Mouse (Mus musculus) ES-Bruce4 (cell line): Measurements from ENCODE around the gene Glg1.

Experiments used
- CTCF ChIP-seq: IDR thresholded peaks from one replicate; pipeline ENCODE4 v1.8.1; 2011; ENCODE audit warnings: low read depth, low read length
- POLR2A ChIP-seq: IDR thresholded peaks from one replicate; pipeline ENCODE4 v1.8.1; 2011; ENCODE audit warnings: low read length; ENCODE audit not compliant: insufficient read depth

- no peak for TF ChIP-seq POLR2A
- TF ChIP-seq CTCF = no peak
These were observed 40.9 kb downstream of the Glg1 start for GRCm38 (mm10) chr8:111218107-111218506.
